Mouse (Mus musculus) embryonic facial prominence, embryonic 15.5 days (tissue): ENCODE measurements around the gene Neurl1a. TPM values are rescaled to one million over a fixed set of nuclear protein-coding genes. Genes with fewer than 3 reads are reported as not detected.

Experiments
- ATAC-seq: fragments of 200-750 bp; cut with Nextera tagmentation; 2 replicates; pipeline ENCODE4 v1.8.0; 2017; ENCODE audit warnings: low read depth, moderate TSS enrichment; ENCODE audit not compliant: insufficient number of reproducible peaks, low FRiP score, low TSS enrichment
- H3K27ac ChIP-seq: fragments of 300-500 bp; sonication (generic); replicated peaks from 2 replicates; pipeline ENCODE4 v1.5.1; 2015; ENCODE audit warnings: mild to moderate bottlenecking, inconsistent platforms
- H3K27me3 ChIP-seq: fragments of 300-500 bp; sonication (generic); 2 replicates; pipeline ENCODE4 v1.6.1; 2015; ENCODE audit warnings: inconsistent platforms
- H3K36me3 ChIP-seq: fragments of 300-500 bp; sonication (generic); 2 replicates; pipeline ENCODE4 v1.6.1; 2015; ENCODE audit warnings: mild to moderate bottlenecking, inconsistent platforms
- H3K4me1 ChIP-seq: fragments of 300-500 bp; sonication (generic); 2 replicates; pipeline ENCODE4 v1.6.1; 2015; ENCODE audit warnings: inconsistent platforms
- H3K4me2 ChIP-seq: fragments of 300-500 bp; sonication (generic); replicated peaks from 2 replicates; pipeline ENCODE4 v1.6.1; 2015; ENCODE audit warnings: mild to moderate bottlenecking, inconsistent platforms
- H3K4me3 ChIP-seq: fragments of 300-500 bp; sonication (generic); replicated peaks from 2 replicates; pipeline ENCODE4 v1.5.1; 2015; ENCODE audit warnings: mild to moderate bottlenecking, inconsistent platforms
- H3K9ac ChIP-seq: fragments of 300-500 bp; sonication (generic); 2 replicates; pipeline ENCODE4 v1.6.1; 2015; ENCODE audit warnings: inconsistent platforms
- H3K9me3 ChIP-seq: fragments of 300-500 bp; sonication (generic); replicated peaks from 2 replicates; pipeline ENCODE4 v1.6.1; 2016; ENCODE audit warnings: inconsistent platforms
- WGBS: fragments of 180-500 bp; shearing (Covaris S2); methylation state at CpG from one replicate; pipeline ENCODE4 v1.1.7; 2015; 5-methylcytosine and 5-hydroxymethylcytosine counted together
- polyA plus RNA-seq: library from polyadenylated mRNA; unstranded; fragments of >200 nt; fragmentation: Nextera tagmentation; extraction: Ambion mirVana; gene quantifications from 2 replicates; pipeline ENCODE4 v1.2.1, GENCODE M21; 2015

Neurl1a gene
- polyA plus RNA-seq, 1 experiment from 2014 or later, result 9.0 TPM

DNA sequence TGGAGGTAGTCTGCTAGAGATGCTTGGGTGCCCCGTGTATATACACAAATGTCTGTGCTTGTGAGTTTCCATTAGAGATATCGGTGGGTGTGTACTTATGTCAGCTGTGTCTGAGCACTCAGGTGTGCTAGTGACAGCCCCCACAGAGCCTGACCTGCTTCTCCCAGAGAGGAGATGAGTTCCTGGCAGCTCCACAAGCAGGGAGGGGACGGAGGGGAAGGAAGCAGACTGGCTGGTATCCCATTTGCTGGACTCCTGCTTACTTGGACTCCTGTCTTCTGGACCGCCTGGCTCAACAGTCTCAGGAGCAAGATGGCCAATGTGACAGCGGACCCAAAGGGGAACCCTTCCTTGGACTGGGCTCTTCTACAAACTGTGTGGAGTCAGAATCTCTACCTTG lies 50.8 kb downstream of the Neurl1a start:
- Histone ChIP-seq H3K4me3 (0 out of 2 replicates have a peak overlapping the region, but pooled peaks have one; percentile 26), H3K9ac (no peak overlapping the region), H3K27me3 (no peaks in the 10 kb centered on the region), H3K4me1 (peaks cover 12% of the 10 kb centered on the region), H3K9me3 (no peaks in the 10 kb centered on the region), H3K36me3 (no peaks in the 10 kb centered on the region), H3K27ac (no peak overlapping the region), H3K4me2 (no peak overlapping the region)
- ATAC-seq, result no peak
- 78% methylated on average over 5 of the region's 5 CpGs for WGBS

DNA sequence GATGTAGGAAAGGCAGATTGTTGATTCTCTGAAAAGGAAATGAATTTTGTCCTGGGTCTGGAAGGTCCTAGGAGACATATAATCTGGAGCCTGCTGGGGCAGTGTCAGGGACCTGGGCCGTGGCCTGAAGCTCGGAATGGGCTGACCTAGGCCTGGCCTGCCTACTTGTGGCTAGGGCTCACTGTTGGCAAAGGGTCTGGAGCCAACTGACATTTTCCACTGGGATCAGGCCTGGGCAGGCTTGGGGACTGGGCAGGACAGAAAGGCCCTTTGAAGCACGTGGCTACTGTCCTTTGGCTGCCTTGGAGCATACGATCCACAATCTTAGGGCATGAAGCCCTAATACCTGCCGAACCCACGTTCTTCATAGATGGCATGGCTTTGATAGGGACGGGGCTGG lies 51.5 kb downstream of the Neurl1a start:
- Histone ChIP-seq H3K4me3 (no peak overlapping the region), H3K36me3 (no peaks in the 10 kb centered on the region), H3K4me2 (no peak overlapping the region), H3K9me3 (no peaks in the 10 kb centered on the region), H3K27me3 (no peaks in the 10 kb centered on the region), H3K4me1 (peaks cover 12% of the 10 kb centered on the region), H3K9ac (no peak overlapping the region), H3K27ac (no peak overlapping the region)
- ATAC-seq, result no peak
- WGBS, result 84% methylated on average over 7 of the region's 7 CpGs

DNA sequence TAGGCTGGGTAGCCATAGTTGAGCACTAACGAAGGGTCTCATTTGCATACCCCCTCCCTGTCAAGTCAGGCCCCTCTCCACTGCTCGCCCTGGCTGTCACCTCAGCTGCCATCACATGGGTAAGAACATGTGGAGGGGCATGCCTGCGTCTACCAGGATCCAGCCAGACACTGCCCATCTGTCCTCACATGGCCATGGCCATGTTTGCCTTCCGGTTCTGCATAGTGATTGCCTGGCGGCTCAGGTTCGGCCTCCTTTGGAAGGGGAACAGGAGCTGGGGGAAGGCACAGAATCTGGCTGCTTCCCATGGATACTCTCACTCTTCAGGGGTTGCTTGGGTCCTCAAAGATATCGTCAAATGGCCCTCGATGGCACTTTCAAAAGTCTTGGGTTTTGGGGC lies 52.1 kb downstream of the Neurl1a start:
- Histone ChIP-seq H3K4me3 (no peak overlapping the region), H3K27me3 (no peaks in the 10 kb centered on the region), H3K9ac (no peak overlapping the region), H3K4me1 (peaks cover 12% of the 10 kb centered on the region), H3K9me3 (no peaks in the 10 kb centered on the region), H3K36me3 (no peaks in the 10 kb centered on the region), H3K4me2 (no peak overlapping the region), H3K27ac (no peak overlapping the region)
- ATAC-seq, result no peak
- WGBS, result 85% methylated on average over 8 of the region's 8 CpGs

DNA sequence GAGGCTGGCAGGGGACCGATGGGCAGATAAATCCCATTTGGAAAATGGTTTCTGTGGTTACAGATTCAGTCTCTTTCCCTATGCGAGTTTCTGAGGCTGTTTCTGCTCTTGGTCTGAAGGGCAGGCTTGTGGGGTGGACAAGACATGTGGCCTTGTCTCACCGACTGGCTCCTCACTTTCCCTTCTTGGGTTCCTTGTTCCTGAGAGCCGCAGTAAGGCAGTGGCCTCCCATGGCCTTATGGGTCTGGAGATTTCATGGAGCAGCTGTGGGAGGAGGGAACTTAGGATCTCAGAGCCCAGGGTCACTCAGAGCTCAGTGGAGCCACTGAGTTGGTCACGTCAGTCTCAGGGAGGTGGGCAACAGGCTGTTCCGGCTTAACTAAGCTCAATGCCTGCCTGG lies 52.8 kb downstream of the Neurl1a start:
- peaks cover 12% of the 10 kb centered on the region for H3K4me1 ChIP-seq
- WGBS, result 85% methylated on average over 6 of the region's 6 CpGs
- H3K27me3 ChIP-seq, result no peaks in the 10 kb centered on the region
- H3K4me2 ChIP-seq, result no peak overlapping the region
- no peak overlapping the region for H3K9ac ChIP-seq
- ATAC-seq, result no peak
- no peak overlapping the region for H3K27ac ChIP-seq
- H3K9me3 ChIP-seq, result no peaks in the 10 kb centered on the region
- no peaks in the 10 kb centered on the region for H3K36me3 ChIP-seq
- no peak overlapping the region for H3K4me3 ChIP-seq

DNA sequence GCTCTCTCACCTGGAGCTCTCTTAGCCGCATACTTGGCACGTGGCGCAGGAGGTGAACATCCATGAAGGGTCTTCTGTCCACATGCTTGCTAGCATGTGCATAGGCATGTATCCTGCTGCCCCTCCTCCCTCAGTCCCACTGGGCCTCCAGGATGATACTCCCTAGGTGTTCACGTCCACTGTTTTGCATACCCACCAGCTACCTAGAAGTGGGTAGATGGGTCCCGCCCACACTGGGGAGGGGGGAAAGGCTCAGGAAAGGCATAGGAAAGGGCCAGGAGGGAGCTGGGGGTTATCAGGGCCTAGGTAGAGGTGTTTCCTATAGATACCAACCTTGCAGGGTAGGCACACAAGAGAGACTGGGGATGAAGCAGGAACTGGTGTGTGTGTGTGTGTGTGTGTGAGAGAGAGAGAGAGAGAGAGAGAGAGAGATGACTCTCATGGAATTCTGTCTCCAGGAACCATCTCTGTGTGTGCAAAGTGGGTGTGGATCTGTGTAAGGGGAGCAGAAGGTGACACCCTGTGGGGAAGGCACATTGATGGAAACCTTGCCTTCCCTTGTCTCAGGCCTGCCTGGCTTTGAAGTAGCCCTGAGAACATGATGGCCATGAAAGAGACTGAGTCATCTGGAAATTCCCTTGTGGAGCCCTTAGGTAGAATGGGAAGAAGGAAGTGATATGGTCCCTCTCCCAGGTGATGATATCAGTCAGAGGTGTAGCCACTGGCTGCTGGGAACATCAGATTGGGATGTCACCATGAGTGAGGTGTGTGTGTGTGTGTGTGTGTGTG lies 53.7 kb downstream of the Neurl1a start:
- H3K9me3 ChIP-seq, result no peaks in the 10 kb centered on the region
- H3K27me3 ChIP-seq, result no peaks in the 10 kb centered on the region
- no peak overlapping the region for H3K4me3 ChIP-seq
- 79% methylated on average over 5 of the region's 5 CpGs for WGBS
- H3K27ac ChIP-seq, result no peak overlapping the region
- ATAC-seq, result no peak
- no peak overlapping the region for H3K4me2 ChIP-seq
- peaks cover 12% of the 10 kb centered on the region for H3K4me1 ChIP-seq
- H3K9ac ChIP-seq, result no peak overlapping the region
- H3K36me3 ChIP-seq, result no peaks in the 10 kb centered on the region

DNA sequence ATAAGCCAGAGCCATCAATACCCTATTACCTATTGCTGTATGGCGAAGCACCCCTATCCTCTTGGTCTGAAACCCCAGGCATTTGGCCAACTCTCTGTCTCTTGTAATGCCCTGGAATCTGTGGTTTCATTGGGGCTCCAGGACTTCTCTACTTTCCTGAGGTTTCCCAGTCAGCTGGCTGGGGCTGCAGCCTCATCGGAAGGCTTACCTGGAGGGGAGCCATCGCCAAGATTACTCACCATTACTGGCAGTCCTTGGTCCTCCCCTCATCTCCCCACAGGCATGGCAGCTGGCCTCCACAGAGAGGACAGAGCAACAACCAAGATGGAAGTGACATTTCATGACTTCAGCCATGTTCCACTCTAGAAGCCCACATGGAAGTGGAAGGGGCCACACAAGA lies 54.5 kb downstream of the Neurl1a start:
- WGBS, result 78% methylated on average over 3 of the region's 3 CpGs
- no peak for ATAC-seq

DNA sequence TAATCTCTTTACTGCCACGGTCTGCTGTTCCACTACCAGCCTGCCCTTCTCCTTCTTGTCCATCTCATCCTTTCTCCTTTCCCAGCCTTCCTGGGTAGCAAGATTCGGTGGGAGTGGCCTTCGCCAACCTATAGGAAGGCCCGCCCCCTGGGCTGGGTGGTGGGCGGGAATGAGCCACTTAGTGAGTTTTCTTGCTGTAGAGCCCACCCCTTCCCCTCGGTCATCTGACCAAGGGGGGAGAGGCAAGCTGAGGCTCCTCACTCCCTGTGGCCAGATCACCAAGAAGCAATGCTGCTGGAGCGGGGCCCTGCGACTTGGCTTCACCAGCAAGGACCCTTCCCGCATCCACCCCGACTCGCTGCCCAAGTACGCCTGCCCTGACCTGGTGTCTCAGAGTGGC lies 61.5 kb downstream of the Neurl1a start:
- ATAC-seq, result no peak
- peak overlapping the region; percentile 32 for H3K4me3 ChIP-seq
- H3K27me3 ChIP-seq, result no peaks in the 10 kb centered on the region
- no peaks in the 10 kb centered on the region for H3K4me1 ChIP-seq
- peak overlapping the region; percentile 39 for H3K4me2 ChIP-seq
- no peaks in the 10 kb centered on the region for H3K9me3 ChIP-seq
- no peak overlapping the region for H3K27ac ChIP-seq
- no peak overlapping the region for H3K9ac ChIP-seq
- no peaks in the 10 kb centered on the region for H3K36me3 ChIP-seq
- 31% methylated on average over 12 of the region's 12 CpGs for WGBS

More for the DNA sequence above, 54.5 kb downstream of the Neurl1a start:
- H3K27me3 ChIP-seq, result no peaks in the 10 kb centered on the region
- H3K36me3 ChIP-seq, result no peaks in the 10 kb centered on the region
- H3K4me1 ChIP-seq, result peaks cover 12% of the 10 kb centered on the region
- no peak overlapping the region for H3K4me3 ChIP-seq
- no peak overlapping the region for H3K27ac ChIP-seq
- H3K9ac ChIP-seq, result no peak overlapping the region
- no peak overlapping the region for H3K4me2 ChIP-seq
- H3K9me3 ChIP-seq, result no peaks in the 10 kb centered on the region

DNA sequence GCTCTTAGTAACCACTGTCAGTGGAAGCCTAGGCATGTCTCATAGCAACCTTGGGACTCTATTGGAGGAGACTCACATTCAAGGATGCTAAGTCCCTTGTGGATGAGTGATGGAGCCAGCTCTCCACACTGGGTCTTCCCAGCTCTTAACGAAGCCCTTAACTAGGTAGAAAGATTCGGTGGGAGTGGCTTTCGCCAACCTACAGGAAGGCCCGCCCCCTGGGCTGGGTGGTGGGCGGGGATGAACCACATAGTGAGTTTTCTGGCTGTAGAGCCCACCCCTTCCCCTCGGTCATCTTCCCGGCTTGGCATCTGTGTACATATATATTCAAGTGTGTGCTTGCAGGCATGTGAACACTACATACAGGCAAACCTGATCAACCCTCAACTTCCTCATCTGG lies 62.3 kb downstream of the Neurl1a start:
- H3K36me3 ChIP-seq, result no peaks in the 10 kb centered on the region
- no peak overlapping the region for H3K27ac ChIP-seq
- peak overlapping the region; percentile 32; the same call in 1 of the 2 replicates for H3K4me3 ChIP-seq
- no peaks in the 10 kb centered on the region for H3K4me1 ChIP-seq
- ATAC-seq, result no peak
- no peaks in the 10 kb centered on the region for H3K9me3 ChIP-seq
- H3K4me2 ChIP-seq, result peak overlapping the region; percentile 39; the same call in 1 of the 2 replicates
- no peaks in the 10 kb centered on the region for H3K27me3 ChIP-seq
- no peak overlapping the region for H3K9ac ChIP-seq
- WGBS, result 67% methylated on average over 7 of the region's 7 CpGs

DNA sequence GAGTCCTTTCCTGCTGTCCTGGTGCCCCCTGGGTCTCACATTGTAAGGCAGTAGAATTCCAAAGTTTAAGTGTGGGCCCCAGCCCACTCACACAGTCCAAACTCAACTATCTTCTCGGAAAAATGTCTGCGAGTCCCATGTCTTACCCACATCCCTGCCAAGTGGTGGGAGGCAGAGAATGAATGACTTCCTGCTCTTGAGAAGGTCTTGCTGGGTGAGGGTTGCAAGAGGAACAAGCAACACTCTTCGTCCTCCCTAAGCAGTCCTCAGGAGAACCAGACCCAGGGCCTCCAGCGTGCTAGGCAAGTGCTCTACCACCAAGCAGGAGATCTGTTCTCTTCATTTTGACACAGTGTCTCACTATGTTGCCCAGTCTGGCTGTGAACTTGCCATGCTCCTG lies 63.6 kb downstream of the Neurl1a start:
- Histone ChIP-seq H3K36me3 (no peaks in the 10 kb centered on the region), H3K27me3 (no peaks in the 10 kb centered on the region), H3K4me2 (no peak overlapping the region), H3K4me3 (no peak overlapping the region), H3K4me1 (no peaks in the 10 kb centered on the region), H3K9me3 (no peaks in the 10 kb centered on the region), H3K9ac (no peak overlapping the region), H3K27ac (no peak overlapping the region)
- no peak for ATAC-seq
- WGBS, result 92% methylated on average over 4 of the region's 4 CpGs

DNA sequence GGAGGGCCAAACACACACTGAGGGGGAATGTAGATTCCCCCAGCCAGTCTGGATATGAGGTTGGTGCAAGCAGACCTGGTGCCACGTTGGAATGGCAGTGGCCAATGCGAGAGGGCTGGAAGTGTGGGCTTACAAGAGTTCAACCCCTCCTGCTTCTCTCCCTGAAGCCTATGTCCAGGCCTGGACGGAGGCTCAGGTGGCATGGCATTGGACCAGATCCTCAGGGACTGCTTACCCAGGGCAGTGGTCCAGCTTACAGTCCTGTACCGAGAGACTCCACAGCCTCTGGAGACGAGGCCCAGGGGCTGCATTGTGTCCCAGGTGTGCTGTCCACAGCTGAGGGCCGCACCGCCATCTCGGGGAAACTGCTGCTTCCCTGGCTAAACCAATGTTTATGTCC lies 66.9 kb downstream of the Neurl1a start:
- Histone ChIP-seq H3K4me2 (no peak overlapping the region), H3K36me3 (no peaks in the 10 kb centered on the region), H3K27ac (no peak overlapping the region), H3K9me3 (no peaks in the 10 kb centered on the region), H3K4me1 (peaks cover 13% of the 10 kb centered on the region; the same call in 1 of the 2 replicates), H3K27me3 (no peaks in the 10 kb centered on the region), H3K9ac (no peak overlapping the region), H3K4me3 (no peak overlapping the region)
- WGBS, result 84% methylated on average over 8 of the region's 8 CpGs
- ATAC-seq, result no peak

DNA sequence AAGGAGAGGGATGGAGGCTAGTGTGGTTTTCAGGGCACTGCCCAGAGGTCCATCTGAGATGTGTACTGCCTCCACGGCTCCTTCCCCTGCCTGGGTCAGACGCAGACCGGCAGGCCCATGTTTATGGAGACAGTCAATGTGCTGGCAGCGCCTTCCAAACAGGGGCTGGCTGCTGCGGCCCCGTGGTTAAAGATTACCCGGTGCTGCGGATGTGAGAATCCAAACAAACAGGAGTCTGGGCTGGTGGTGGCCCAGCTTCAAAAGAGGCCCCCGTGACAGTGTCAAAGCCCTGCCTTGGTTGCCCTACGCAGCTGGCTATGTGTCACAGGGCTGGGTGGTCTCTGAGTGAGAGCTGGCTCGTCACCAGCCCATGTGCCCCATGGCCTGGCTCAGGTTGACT lies 69.2 kb downstream of the Neurl1a start:
- Histone ChIP-seq H3K9ac (no peak overlapping the region), H3K4me3 (no peak overlapping the region), H3K4me2 (no peak overlapping the region), H3K4me1 (peaks cover 13% of the 10 kb centered on the region), H3K27ac (0 out of 2 replicates have a peak overlapping the region, but pooled peaks have one; percentile 28), H3K9me3 (no peaks in the 10 kb centered on the region), H3K36me3 (no peaks in the 10 kb centered on the region), H3K27me3 (peaks cover 15% of the 10 kb centered on the region)
- ATAC-seq, result 0 out of 2 replicates have a peak, but pooled peaks have one; percentile 30
- 66% methylated on average over 11 of the region's 11 CpGs for WGBS

DNA sequence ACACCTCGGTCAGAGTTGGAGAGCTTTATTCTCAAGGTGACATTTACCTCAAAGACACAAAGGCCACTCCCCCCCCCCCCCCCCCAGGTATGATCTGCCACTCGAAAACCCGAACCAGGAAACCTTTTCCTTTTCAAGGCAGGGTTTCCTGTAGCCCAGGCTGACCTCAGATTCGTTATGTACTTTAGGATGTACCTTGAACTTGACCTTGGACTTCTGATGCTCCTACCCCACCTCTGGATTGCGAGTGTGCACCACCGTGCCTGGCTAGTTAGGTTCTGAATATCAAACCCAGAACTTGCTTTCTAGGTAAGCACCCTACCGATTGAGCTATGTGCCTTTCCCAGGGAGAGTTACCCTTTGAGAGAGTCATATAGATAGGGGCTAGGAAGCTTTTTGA lies 69.7 kb downstream of the Neurl1a start:
- Histone ChIP-seq H3K27ac (no peak overlapping the region), H3K27me3 (peaks cover 20% of the 10 kb centered on the region), H3K4me1 (peaks cover 18% of the 10 kb centered on the region), H3K4me3 (no peak overlapping the region), H3K36me3 (no peaks in the 10 kb centered on the region), H3K4me2 (no peak overlapping the region), H3K9ac (no peak overlapping the region), H3K9me3 (no peaks in the 10 kb centered on the region)
- 80% methylated on average over 7 of the region's 7 CpGs for WGBS
- no peak for ATAC-seq
